Mouse (Mus musculus) gastrocnemius, postnatal 25 days (tissue): ENCODE measurements around the gene Socs2. TPM values are rescaled to one million over a fixed set of nuclear protein-coding genes. Genes with fewer than 3 reads are reported as not detected.
A peak's percentile ranks its signal among the peaks of the same experiment; 100 is the strongest.

Experiments used
- DNase-seq: peaks from one replicate; pipeline ENCODE4 v3.0.0; 2022
- total RNA-seq, 2 experiments: library from RNA; stranded (reverse); gene quantifications; 1 replicate in 1 of 2; 2 replicates in 1 of 2; pipeline ENCODE4 v1.2.3; 2021

Socs2 gene
- total RNA-seq, 2 experiments from 2014 or later = 5.0 to 12.4 TPM

DNA sequence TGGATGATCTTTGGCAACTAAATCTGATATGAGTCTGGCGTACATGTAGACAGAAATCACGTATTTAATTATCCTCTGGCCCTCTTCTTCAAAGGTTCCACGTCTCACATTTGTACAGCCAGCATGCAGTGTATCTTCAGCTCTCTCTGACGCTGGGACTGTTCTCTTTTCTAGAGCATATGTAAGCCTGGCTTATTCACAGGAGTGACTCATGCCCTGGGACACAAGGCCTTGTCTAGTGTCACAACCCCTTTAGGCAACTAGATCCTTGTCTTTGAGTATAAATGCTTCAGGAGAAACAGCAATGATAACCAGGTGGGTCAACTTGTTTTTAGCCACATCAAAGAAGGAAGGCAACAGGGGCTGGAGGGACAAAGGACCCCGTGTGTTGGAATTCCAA lies 5.7 kb upstream of the Socs2 start:
- DNase-seq = no peak

DNA sequence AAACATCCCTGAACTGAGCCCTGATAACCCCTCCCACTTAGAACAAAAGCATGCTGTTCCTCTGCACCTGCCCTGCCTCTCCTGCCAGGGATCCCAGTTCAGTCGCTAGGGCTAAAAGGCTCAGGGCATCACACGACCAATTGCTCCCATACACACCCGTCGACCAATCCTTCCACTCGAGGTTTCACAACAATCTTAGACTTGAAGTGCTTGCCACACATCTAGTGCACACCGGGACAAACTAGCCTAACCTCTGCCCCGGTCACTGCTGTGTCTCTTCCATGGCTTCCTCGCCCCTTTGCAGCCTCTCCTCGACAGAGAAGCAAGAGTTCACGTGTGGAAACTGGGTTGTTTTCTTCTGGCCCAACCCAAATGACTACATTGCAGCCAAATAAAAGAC lies 3.3 kb upstream of the Socs2 start:
- DNase-seq = no peak

DNA sequence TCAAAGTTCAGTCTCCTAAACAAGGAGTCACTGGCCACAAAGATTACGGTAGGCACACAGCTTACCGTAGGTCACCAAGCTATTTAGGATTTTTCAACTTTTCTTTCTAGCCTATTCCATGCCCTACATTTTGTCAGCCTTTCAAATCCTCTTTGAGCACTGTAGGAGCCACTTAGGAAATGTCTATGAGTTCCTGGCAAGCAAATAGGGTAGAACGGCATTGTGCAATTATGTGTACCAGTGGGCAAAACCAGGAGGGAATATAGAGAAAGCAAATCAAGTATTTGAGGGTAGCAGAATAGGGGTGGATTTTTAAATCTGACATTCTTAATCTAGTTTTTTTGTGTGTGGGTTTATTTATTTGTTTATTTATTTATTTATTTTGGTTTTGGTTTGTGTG lies 2.7 kb upstream of the Socs2 start:
- no peak for DNase-seq

DNA sequence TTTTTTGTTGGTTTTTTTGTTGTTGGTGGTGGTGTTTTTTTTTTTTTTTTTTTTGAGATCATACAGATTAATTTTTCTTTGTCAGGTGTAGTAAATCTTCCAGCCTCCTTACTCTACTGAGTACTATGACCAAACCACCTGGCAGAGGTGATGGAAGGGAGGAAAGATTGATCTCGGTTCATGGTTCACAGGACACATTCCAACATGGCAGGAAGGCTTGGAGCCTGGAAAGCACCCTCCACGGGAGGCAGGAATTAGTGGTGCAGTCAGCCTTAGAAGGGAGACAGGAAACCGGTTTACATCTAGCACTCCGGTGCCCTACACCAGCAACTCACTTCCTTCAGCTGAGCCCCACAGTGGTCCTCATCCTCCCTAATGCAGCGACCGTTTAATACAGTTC lies 1.7 kb upstream of the Socs2 start:
- DNase-seq = no peak

DNA sequence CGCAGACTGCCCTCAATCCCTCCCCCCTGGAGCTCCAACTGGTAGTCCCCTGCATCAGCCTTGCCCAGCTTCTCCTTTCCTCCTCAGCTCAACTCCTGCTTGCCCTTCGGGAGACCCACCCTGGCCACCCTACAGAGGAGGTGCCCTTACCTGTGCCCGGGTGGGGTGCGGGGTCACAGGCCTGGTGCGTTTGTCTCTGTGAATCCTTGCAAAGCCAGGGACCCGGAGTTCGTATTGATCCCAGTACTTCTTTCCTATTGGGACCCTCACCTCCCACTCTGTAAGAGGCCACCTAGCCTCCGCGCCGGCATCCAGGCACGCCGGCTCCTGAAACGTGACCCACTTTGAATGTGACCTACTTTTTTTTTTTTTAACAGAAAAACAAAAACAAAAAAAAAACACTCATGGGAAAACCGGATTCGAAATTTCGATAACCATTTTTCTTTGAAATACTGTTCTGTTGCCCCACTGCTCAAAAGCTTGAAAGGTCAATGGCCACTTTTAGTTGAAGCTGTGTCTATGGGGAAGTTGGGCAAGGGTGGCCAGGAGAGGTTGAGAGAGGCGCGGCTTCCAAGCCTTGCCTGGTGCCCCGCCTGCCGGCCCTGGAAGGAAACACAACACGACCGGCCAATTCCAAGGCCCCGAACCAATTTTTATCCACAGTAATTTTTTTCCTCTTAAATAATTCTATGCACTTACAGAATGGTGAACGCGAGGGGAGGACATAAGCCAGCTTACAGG lies 686 bp upstream of the Socs2 start:
- DNase-seq = peak; percentile 64

DNA sequence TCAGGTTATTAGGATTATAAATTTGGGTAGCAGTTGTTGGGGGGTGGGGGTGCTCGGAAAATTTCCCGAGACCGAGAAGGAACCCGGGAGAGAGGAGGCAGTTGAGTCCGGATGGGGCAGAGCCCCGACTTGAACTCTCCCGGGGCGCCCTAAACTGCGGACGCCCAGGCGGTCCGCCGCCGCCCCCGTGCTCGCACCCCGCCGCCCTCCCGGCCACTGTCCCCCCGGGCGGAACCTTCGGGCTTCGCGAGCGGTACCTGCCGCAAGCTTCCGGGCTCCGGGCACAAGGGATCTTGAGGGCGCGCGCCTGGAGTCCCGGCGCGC lies 657 bp downstream of the Socs2 start:
- DNase-seq = no peak

DNA sequence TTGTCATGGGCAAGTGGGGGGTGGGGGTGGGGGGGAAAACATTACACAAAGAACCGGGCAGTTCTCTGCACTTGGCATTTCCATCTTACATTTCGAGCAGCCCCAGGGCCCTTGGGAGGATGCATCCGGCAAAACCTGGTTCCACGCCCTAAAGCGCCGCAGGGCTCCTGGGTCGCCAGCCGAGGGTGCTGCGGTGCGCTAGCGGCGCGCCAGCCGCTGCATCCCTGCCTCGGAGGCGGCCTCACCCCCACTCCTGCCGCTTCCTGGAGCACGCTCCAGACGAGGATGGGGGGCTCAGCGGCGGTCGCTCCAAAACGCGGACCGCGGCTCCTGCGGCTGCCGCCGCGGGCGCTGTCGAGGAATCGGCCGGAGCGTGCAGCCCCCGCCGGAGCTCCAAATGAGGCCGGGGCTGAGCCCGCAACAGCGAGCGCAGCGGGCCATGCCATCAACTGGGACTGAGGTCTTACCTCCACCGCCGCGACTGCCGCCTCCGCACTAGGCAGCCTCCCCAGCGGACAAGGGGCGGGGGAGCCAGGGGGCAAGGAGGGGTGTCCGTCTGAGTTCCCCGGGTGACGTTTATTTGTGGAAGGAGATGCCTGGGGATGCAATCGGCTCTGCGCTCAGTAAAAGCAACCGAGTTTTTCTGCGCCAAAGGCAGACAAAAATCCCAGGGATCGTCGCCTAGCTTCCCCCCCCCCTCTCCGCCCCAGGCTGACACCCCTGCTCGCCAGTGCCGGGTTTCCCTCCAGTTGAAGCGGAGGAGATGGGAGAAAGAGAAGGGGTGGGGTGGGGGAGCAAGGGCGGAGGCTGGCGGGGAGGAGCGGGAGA lies 1.2 kb downstream of the Socs2 start:
- DNase-seq = peak; percentile 58

DNA sequence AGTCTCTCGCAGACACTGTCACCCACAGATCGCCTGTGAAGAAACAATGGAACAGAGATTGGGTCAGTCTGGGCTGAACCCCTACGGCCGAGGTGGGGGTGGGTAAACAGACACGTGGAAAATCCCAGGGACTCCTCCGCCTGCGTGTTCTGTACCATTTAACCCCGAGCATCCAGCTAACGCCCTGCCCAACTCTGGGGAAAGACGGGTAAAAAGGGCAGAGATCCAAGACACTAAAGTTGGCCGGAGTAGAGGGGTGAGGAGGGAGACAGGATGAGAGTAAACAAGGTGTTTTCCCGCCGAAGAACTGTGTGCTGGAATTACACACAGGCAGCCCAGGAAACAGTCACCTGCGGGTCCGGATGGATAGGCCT lies 1.8 kb downstream of the Socs2 start:
- peak; percentile 23 for DNase-seq

DNA sequence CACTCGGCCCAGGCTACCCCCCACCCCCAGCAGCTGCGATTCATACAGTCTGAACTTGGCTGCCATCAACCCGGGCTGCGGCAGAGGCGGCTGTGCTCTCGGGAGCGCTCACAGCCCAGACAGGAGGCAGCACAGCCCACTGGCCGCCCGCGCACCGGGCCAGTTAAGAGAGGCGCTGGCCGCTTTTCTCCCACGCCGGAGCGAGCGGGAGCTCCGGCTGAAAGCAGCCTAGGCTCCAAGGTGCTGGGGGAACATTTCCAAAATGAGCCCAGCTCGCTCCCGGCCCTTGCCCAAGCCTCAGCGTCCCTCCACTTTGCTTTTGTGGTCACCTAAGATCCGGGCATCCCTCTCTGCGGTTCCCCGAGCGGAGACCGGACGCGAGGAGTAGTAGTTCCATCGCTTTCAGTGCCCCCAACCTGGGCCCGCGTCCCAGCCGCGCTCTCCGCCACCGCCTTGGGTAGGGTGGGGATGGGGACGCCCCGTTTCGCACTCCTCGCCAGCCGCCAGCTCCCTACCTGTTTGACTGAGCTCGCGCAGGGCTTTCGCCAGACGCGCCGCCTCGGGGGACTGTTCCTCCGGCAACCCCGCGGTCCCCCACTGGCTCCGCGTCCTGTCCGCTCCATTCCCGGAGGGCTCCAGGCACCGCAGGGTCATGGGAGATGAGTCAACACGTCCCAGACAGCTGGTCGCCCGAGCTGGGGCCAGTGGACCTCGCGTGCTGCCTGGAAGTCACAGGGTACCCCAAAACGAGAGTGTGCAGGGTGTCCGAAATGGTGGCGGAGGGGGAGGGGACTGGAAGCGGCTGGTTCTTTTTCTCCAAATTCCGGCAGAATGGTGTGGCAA lies 2.4 kb downstream of the Socs2 start:
- DNase-seq = peak; percentile 36

DNA sequence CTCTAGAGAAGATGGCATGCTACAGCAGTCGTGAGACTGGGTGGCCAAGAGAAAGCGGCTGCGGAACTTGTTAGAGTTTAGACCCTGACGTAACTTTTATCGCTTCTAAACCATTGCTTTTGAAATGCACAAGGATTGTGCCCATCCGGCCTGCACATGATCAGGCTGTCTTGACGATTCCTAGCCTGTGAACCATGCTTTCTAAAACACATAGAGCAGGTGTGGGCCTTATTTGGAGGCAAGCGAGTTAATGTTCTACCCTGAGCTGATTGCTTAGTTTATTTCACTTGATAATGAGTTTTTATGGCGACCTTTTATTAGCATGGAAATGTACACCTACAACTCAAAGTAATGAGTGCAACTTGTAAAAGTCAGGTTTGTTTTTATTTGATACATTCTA lies 5.8 kb downstream of the Socs2 start:
- DNase-seq = no peak

DNA sequence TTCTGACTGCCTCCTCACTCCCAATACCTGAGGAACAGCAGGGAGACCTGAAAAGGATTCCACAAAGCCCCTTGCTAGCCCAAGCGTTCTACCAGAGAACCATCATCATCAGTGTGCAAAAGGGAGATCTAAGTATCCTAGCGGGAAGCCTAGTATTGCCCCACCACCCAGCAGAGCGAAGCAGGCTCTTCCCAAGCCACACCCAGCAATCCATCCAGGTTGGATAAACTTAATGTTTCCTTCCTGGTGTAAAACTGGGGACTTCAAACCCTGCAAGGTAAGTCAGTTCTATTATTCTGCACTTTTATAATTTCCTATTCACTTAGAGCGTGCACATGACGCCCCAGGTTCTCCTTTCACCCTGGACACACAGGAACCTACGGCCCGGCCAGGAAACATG lies 6.3 kb downstream of the Socs2 start:
- no peak for DNase-seq

DNA sequence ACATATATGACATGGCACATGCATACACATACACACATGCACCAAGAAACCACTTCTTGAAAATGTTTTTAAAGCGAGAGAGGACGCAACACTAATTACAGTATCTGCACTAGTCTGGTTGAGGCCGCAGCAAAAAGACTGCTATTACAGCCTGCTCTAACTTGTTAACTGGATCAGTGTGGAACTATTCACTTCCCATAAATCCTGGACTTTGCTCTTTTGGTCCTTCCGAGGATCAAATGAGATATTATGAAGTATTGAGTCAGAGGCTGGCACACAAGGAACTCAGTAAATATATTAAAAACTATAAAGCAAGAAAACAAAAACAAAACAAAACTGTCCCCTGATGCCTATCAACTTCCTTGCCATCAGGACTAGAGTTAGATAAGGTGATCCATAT lies 6.8 kb downstream of the Socs2 start:
- DNase-seq = no peak

DNA sequence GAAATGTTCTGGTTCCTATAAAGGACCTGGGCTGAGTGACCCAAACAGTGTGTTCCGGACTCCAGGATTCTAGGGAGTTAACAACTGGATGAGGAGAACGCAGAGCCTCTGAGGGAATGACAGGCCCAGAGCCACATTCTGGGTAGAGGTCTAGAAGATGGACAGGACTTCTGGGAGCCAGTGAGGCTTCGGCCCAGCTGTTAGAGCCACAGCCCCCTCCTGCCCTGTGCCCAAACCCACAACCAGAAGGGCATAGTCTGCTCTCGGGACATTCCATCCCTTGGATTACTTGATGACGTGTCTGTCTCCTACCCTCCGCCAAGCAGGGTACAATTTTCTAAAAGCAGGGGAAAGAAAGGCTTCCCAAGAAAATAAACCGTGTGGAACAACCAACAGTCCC lies 7.8 kb downstream of the Socs2 start:
- no peak for DNase-seq

DNA sequence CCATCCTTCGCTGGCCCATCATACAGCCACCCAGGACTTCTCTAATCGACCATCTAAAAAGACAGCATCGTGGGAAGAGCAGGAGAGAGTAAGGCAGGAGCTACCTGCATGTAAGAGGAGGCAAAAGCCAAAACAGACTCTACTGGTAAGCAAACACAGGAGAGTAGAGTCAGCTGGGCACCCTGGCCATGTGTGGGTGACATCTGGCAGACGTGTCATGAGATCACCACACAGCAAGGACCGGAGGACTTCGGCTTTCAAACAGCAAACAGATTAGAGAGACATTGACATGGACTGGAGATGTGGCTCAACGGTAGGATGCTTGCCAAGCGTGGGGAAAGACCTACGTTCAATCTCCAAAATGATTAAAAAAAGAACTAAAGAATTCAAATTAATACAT lies 8.5 kb downstream of the Socs2 start:
- no peak for DNase-seq

DNA sequence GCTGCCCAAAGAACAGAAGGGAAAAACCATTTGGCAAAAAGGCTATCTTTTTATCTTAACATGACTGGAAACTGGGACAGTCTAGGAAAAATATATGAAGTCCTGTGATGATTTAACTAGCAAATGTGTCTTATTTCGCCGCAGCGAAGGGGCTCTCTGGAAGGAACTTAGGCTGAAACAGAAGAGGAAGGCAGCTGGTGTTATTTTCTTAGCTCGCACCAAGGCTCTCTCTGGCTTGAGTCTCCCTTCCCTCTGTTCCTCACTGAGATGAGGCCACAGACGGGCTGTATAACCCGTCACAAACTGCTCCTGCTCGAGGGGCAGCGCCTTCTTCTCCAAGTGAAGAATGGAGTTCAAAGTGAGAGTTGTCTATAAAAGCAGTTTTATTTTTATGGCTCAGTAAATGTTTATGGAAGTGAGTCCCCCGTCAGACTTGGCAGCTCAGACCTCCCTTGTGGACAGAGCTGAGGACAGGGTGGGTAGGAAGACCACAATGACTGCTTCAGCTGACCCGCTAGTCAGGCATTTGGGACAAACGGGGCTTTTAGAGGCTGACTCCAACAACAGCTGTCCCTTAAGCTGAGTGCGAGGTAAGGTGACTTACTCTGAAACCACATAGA lies 9.3 kb downstream of the Socs2 start:
- DNase-seq = no peak

DNA sequence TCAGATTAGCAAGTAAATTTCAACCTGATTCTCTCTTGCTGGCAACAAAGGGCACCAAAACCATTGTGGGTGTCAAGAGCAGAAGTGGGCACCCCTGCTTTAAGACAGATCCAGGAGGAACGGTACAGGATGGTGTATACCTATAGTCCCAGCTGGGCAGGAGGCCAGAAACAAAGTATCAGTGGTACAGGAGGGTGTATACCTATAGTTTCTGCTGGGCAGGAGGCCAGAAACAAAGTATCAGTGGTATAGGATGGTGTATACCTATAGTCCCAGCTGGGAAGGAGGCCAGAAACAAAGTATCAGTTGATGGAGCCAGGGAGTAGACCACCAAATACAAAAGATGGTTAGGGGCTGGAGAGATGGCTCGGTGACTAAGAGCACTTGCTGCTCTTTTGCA lies 12.2 kb downstream of the Socs2 start:
- DNase-seq = no peak

DNA sequence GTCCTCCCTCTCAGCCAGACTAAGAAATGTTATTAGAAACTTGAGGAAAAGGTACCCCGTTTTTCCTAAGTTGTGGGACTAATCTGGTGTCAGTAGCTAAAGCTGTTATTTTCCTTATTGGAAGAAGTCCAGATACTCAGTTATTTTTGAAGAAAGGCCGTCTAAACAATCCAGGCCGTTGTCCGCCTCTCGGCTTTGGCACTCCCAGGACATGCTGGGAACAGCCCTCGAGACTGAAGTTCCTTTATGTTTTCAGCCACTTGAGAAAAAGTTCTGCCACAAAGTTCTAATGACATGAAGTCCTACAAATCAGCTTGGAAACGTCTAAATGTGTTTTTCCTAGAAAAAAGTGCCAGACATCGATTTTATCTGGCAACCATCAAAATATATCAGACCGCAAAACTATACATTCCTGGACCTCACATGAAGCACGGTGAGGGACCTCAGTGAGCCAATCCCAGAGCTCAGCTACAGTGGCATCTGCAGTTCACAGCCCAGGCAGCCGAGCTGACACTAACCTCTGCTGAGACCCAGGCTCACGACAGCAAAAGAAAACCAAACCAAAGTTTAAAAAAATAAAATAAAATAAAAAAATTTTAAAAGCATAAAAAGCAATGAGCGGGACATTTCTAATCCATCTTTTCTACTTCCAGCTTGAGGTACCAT lies 17.2 kb downstream of the Socs2 start:
- DNase-seq = no peak

DNA sequence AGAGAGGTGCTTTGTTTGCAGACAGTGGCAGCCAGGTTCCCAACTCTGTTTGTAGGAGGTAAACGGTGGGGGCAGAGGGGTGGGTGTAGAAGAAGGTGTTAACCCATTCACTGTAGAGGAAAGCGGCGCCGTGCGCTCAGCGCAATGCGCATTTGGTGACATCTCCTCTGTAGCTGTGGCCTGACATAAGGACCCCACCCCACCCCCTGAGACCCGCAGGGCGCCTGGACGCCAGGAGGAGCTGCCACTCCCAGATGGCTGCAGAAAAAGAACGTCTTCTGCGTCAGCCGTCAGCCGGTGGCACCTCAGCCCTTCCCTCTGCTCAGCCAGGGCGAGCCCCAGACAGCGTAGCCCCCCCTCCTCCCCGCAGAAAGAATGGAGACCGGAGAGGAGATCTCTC lies 18.5 kb downstream of the Socs2 start:
- peak; percentile 33 for DNase-seq

DNA sequence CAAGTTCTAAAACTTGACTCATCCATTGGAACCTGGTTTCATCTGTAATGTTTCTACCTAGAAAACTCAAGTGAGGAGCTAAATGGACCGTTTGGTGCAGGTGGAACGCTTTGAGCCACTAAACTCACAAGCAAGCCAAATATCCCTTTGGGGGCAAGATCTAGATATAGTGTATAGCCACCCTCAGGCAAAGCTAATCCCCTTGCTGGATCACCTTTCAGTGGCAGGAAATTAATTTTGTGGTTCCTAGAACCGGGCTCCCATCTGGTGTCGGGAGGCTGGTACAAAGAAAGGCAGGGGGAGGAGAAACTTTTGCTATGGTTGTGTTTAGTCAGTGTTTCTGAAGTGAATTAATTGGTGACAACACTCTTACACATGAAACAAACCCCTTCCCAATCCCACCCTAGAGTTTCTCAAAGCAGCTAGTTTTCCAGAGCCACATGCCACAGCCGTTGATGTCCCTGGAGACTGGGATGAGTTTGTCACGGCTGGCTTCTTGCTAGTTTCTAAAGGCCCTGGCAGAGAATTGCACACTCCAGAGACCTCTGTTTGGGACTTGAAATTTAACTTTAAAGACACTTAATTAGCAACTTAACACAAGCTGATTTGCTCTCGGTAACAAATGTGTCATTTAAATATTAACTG lies 19.7 kb downstream of the Socs2 start:
- no peak for DNase-seq

DNA sequence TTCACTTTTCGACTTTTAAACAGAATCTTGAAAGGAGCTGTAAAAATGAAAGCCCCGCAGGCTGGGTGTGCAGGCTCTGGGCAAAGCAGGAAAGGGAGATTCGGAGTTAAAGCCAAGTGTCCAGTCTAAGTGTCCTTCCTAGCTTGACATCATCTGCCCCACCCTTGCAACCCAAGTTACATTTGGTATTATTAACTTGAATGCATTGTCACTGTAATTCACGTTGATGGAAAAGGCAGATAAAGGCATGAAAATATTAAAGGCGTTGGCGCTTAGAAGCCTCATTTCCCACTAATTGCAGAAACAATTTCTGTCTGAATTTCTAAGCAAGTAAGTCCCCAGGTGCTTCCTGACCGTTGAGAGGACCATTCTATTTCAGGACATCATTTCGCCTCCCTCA lies 20.6 kb downstream of the Socs2 start:
- DNase-seq = no peak
